Mouse (Mus musculus): ENCODE data around the gene Catsperd. TPM values are rescaled to one million over a fixed set of nuclear protein-coding genes. Genes with fewer than 3 reads are reported as not detected.

The Catsperd gene
- polyA plus RNA-seq, 1 experiment: not detected

DNA sequence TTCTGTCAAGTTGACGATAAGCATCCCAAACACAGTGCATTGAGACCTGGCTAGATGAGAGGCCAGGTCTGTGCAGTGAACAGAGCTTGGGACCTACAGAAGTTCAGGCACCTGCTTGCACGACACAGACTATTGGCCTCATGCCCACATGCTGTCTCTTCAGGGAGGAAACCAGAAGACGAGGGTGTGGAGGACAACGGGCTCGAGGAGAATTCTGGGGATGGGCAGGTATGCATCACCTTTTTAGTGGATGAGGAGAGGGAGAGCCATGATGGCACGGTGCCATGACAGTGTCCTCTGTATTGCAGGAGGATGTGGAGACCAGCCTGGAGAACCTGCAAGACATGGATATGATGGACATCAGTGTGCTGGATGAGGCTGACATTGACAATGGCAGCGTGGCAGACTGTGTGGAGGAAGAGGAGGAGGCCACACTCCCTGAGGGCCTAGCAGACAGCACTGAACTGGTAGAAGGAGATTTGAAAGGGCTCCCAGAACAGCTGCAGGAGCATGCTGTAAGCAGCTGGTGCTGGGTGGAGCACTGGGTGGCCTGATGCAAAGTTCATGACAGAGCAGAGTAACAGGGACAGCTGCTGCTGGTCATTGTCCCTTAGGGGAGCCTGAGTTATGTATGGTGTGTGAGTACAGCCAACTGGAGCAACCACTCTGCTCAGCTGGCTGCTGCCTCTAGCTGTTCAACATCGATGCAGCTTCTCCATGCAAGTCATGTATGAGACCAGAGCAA is 34.2 kb upstream of the Catsperd start:
- H3K4me3 ChIP-seq (replicated peaks): no peak overlapping the region
- H3K36me3 ChIP-seq (ENCODE audit: control insufficient read depth): peaks cover 97% of the 10 kb centered on the region
- H3K27me3 ChIP-seq (ENCODE audit: control insufficient read depth): no peaks in the 10 kb centered on the region
- H3K9me3 ChIP-seq (ENCODE audit: control insufficient read depth, low read length): no peaks in the 10 kb centered on the region
- TF ChIP-seq TAL1 (IDR thresholded peaks at IDR 0.05; ENCODE audit: low read length) (no peak), GATA1 (IDR thresholded peaks at IDR 0.05; ENCODE audit: low read length) (no peak)
- H3K4me1 ChIP-seq (ENCODE audit: control insufficient read depth): peaks cover 20% of the 10 kb centered on the region

DNA sequence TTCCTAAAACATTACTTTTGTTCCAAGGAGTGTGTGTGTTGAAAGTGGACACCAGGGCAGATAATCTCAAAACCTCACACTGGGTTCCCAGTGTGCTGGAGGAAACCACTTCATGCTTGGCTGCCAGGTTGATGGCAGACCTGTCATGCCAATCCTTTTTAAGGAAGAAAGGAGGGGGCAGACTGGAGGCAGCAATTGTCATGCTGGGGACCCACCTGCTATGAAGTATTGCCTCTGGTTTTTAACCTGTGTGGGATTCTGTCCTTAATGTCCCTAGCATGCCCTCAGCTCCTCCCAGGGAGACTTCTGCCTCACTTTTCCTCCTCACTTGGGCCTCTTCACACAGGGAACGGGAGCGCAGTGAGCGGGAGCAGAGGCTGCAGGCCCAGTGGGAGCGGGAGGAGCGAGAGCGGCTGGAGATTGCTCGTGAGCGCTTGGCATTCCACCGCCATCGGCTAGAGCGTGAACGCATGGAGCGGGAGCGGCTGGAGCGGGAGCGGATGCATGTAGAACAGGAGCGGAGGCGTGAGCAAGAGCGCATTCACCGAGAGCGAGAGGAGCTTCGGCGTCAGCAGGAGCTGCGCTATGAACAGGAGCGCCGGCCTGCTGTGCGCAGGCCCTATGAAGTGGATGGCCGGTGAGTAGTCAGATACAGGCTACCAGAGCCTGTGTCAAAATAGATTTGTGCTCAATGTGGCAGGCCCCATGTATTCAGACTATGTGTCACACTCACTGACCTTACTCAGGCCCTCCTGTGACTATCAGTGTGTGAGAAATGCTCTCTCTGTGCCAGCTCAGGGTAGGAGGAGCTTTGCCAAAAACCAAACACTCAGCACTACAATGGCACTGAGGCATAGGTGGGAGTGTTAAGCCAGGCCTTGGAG is 24.5 kb upstream of the Catsperd start:
- peaks cover 97% of the 10 kb centered on the region for H3K36me3 ChIP-seq (ENCODE audit: control insufficient read depth)
- no peak for TF ChIP-seq GATA1 (IDR thresholded peaks at IDR 0.05; ENCODE audit: low read length)
- TF ChIP-seq TAL1 (IDR thresholded peaks at IDR 0.05; ENCODE audit: low read length): no peak

DNA sequence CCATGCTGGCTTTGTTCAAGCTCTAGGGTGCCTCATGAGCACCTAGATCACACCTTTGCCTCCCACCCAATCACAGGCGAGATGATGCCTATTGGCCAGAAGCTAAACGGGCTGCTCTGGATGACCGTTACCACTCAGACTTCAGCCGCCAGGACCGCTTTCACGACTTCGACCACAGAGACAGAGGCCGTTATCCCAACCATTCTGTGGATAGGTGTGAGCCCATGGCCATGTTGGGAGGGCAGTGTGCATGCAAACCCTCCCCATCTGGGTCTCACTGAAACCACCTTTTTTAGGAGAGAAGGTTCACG is 23.9 kb upstream of the Catsperd start:
- no peaks in the 10 kb centered on the region for H3K9me3 ChIP-seq (ENCODE audit: control insufficient read depth, low read length)
- peaks cover 98% of the 10 kb centered on the region for H3K36me3 ChIP-seq (ENCODE audit: control insufficient read depth)
- peaks cover 15% of the 10 kb centered on the region for H3K4me1 ChIP-seq (ENCODE audit: control insufficient read depth)
- no peak for TF ChIP-seq GATA1 (IDR thresholded peaks at IDR 0.05; ENCODE audit: low read length)
- TF ChIP-seq TAL1 (IDR thresholded peaks at IDR 0.05; ENCODE audit: low read length): no peak
- no peaks in the 10 kb centered on the region for H3K27me3 ChIP-seq (ENCODE audit: control insufficient read depth)
- no peak overlapping the region for H3K4me3 ChIP-seq (replicated peaks)

More for the DNA sequence above, 24.5 kb upstream of the Catsperd start:
- peaks cover 10% of the 10 kb centered on the region for H3K4me1 ChIP-seq (ENCODE audit: control insufficient read depth)
- H3K4me3 ChIP-seq (replicated peaks): no peak overlapping the region
- no peaks in the 10 kb centered on the region for H3K9me3 ChIP-seq (ENCODE audit: control insufficient read depth, low read length)
- no peaks in the 10 kb centered on the region for H3K27me3 ChIP-seq (ENCODE audit: control insufficient read depth)

DNA sequence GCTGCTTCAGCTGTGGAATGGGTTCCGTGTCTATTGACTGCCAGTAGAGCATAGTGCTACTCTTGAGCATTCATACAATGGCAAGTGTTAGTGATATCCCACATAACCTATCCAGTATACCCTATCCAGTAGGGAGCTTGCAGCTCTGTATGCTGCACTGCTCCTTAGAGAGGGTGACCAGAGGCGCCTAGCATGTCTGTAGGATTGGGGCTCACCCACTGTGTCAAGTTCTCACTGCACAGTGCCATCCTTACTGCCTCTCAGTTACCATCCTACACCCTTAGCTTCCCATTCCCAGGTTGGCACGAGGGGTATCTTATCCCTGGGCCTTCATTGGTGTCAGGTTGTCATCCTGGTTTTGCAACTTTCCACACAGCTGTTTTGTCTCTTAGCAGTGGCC is 23.5 kb upstream of the Catsperd start:
- Histone ChIP-seq H3K4me3 (replicated peaks) (no peak overlapping the region), H3K27me3 (ENCODE audit: control insufficient read depth) (no peaks in the 10 kb centered on the region), H3K36me3 (ENCODE audit: control insufficient read depth) (peaks cover 94% of the 10 kb centered on the region), H3K9me3 (ENCODE audit: control insufficient read depth, low read length) (no peaks in the 10 kb centered on the region), H3K4me1 (ENCODE audit: control insufficient read depth) (peaks cover 19% of the 10 kb centered on the region)
- TF ChIP-seq GATA1 (IDR thresholded peaks at IDR 0.05; ENCODE audit: low read length): no peak
- no peak for TF ChIP-seq TAL1 (IDR thresholded peaks at IDR 0.05; ENCODE audit: low read length)

DNA sequence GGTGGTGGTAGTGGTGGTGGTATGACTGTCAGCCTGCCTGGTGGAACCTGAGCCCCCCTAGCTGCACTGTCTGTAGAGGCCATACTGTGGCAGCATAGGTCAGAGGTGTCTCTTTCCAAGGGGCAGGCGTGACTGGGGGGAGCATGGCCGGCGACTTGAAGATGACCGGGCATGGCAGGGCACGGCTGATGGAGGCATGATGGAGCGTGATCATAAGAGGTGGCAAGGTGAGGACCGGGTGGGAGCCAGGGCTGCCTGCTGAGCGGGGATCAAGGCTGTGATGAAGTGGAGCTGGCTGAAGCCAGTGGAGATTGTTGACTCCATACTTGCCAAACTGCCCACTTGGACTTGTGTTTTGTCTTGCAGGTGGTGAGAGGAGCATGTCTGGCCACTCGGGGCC is 22.5 kb upstream of the Catsperd start:
- H3K4me1 ChIP-seq (ENCODE audit: control insufficient read depth): peaks cover 26% of the 10 kb centered on the region
- TF ChIP-seq GATA1 (IDR thresholded peaks at IDR 0.05; ENCODE audit: low read length) (no peak), TAL1 (IDR thresholded peaks at IDR 0.05; ENCODE audit: low read length) (no peak)
- H3K9me3 ChIP-seq (ENCODE audit: control insufficient read depth, low read length): no peaks in the 10 kb centered on the region
- peaks cover 84% of the 10 kb centered on the region for H3K36me3 ChIP-seq (ENCODE audit: control insufficient read depth)
- H3K27me3 ChIP-seq (ENCODE audit: control insufficient read depth): no peaks in the 10 kb centered on the region
- no peak overlapping the region for H3K4me3 ChIP-seq (replicated peaks)

DNA sequence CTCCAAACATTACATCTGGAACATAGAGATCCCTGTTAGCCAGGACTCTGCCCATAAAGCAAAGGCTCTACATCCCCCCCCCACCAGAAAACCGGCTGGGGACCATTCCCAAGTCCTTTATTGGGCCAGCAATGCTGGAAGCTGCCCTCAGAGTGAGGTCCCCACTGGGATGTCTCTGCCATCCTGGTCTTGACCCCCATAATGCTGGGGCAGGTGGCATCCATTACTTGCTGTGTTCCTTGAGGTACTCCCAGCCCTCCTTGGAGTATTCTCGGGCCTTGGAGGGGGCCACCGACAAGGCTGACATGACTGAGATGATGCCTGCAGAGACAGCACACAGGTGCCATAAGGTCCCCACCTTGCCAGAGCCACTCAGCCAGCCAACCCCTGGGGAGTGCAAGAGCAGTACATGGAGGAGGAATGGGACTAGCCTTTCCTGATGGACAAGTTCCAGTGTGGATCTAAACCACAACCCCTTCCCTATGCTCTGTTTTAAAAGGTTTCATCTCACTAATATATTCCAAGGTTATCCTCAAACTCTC is 20.4 kb upstream of the Catsperd start:
- no peak for TF ChIP-seq GATA1 (IDR thresholded peaks at IDR 0.05; ENCODE audit: low read length)
- TF ChIP-seq TAL1 (IDR thresholded peaks at IDR 0.05; ENCODE audit: low read length): no peak
- no peaks in the 10 kb centered on the region for H3K9me3 ChIP-seq (ENCODE audit: control insufficient read depth, low read length)
- peaks cover 48% of the 10 kb centered on the region for H3K4me1 ChIP-seq (ENCODE audit: control insufficient read depth)
- H3K4me3 ChIP-seq (replicated peaks): no peak overlapping the region
- H3K27me3 ChIP-seq (ENCODE audit: control insufficient read depth): no peaks in the 10 kb centered on the region
- peaks cover 65% of the 10 kb centered on the region for H3K36me3 ChIP-seq (ENCODE audit: control insufficient read depth)

DNA sequence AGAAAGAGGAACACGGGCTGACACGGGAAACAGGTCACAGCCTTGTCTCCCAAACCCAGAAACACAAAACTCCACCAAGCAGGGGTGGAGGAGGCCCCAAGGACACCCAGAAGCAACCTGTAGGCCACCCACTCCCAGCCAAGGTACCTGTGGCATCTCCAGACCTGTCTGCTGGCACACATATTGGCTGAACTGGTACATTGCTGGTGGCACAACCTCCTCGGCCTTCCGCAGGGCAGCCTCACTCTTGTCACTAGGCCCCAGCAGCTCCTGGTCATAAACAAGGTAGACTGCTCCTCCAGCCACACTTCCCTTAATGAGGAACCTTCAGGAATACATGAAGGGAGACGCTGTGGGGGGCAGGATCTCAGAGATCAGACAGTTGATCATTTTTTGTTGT is 19.2 kb upstream of the Catsperd start:
- TF ChIP-seq TAL1 (IDR thresholded peaks at IDR 0.05; ENCODE audit: low read length): no peak
- no peak for TF ChIP-seq GATA1 (IDR thresholded peaks at IDR 0.05; ENCODE audit: low read length)
- Histone ChIP-seq H3K4me1 (ENCODE audit: control insufficient read depth) (peaks cover 57% of the 10 kb centered on the region), H3K27me3 (ENCODE audit: control insufficient read depth) (no peaks in the 10 kb centered on the region)

DNA sequence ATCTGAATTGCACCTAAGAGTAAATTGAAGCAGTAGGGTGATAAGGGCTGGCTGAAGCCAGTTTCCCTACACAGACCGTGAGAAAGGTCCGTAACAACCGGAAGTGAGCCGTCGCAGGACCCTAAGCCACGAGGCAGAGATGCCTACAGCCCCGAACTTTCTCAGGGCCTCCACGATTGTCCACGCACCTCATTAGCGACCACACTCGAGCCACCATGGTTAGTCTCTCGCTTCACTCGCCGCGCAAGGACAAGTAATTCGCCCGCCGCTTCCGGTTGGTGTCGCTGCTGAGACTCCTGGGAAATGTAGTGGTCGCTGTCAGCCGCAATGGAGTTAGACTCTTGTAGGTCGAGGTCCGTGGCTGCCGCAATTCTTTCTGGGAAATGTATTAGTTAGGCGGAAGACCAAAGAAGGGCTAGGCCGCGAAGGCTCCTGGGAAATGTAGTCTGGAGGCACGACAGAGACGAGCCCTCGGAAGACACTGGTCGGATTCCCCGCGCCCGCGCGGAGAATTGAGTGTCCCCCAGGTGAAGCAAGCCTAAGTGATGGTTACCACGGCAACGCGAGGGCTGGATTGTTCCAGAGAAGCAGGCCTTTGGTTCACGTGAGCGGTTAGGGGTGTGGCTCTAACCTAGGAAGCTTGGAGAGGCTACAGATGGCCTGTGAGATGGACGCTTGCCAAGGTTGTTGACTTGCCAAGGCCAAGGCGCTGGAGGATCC is 18.3 kb upstream of the Catsperd start, which contains the start of gene 2410015M20Rik:
2410015M20Rik (minus strand) TSS at position 320 of the 720 bp plus-strand sequence.
- Histone ChIP-seq H3K9me3 (ENCODE audit: control insufficient read depth, low read length) (no peaks in the 10 kb centered on the region), H3K36me3 (ENCODE audit: control insufficient read depth) (peaks cover 53% of the 10 kb centered on the region), H3K4me3 (replicated peaks) (peak within 1 kb of the TSS; percentile 80), H3K27me3 (ENCODE audit: control insufficient read depth) (no peaks in the 10 kb centered on the region), H3K4me1 (ENCODE audit: control insufficient read depth) (peaks cover 66% of the 10 kb centered on the region)
- TF ChIP-seq TAL1 (IDR thresholded peaks at IDR 0.05; ENCODE audit: low read length) (no peak), GATA1 (IDR thresholded peaks at IDR 0.05; ENCODE audit: low read length) (no peak)

More for the DNA sequence above, 19.2 kb upstream of the Catsperd start:
- Histone ChIP-seq H3K36me3 (ENCODE audit: control insufficient read depth) (peaks cover 54% of the 10 kb centered on the region), H3K4me3 (replicated peaks) (peak overlapping the region; percentile 80), H3K9me3 (ENCODE audit: control insufficient read depth, low read length) (no peaks in the 10 kb centered on the region)

Data from erythroblast, embryonic 14.5 days (primary cell).